Mouse (Mus musculus) thymus, adult 2 months (tissue): ENCODE measurements around the gene Zfyve16. TPM values are rescaled to one million over a fixed set of nuclear protein-coding genes. Genes with fewer than 3 reads are reported as not detected.
A peak's percentile ranks its signal among the peaks of the same experiment; 100 is the strongest.

ENCODE experiments used
- DNase-seq: peaks from one replicate; pipeline ENCODE4 v3.0.0; 2021
- H3K27ac ChIP-seq: fragments of 200-500 bp; 2 replicates; pipeline ENCODE4 v1.5.1; 2012; ENCODE audit warnings: low read length, control low read depth; ENCODE audit not compliant: control insufficient read depth, insufficient read depth
- H3K27me3 ChIP-seq: fragments of 200-500 bp; 2 replicates; pipeline ENCODE4 v1.6.1; 2012; ENCODE audit warnings: mild to moderate bottlenecking, low read length, moderate library complexity, mixed read lengths; ENCODE audit not compliant: control insufficient read depth, insufficient read depth
- H3K36me3 ChIP-seq: fragments of 200-500 bp; 2 replicates; pipeline ENCODE4 v1.6.1; 2012; ENCODE audit warnings: mild to moderate bottlenecking, low read length, moderate library complexity; ENCODE audit not compliant: control insufficient read depth, insufficient read depth
- H3K4me1 ChIP-seq: fragments of 200-500 bp; replicated peaks from 2 replicates; pipeline ENCODE4 v1.6.1; 2012; ENCODE audit warnings: low read length; ENCODE audit not compliant: control insufficient read depth, insufficient read depth
- H3K4me3 ChIP-seq: fragments of 200-500 bp; 2 replicates; pipeline ENCODE4 v1.5.1; 2012; ENCODE audit warnings: mild to moderate bottlenecking, low read length, control low read depth, moderate library complexity; ENCODE audit not compliant: control insufficient read depth, insufficient read depth
- CTCF ChIP-seq: fragments of 200-500 bp; IDR thresholded peaks from 2 replicates; pipeline ENCODE4 v1.5.1; 2012; ENCODE audit warnings: mild to moderate bottlenecking, control low read depth, low read length, moderate library complexity, borderline replicate concordance; ENCODE audit not compliant: control insufficient read depth, poor library complexity, insufficient read depth; ENCODE audit errors: extremely low read depth
- POLR2A ChIP-seq: fragments of 200-500 bp; IDR thresholded peaks from 2 replicates; pipeline ENCODE4 v1.6.1; 2012; ENCODE audit warnings: mild to moderate bottlenecking, low read length, control low read depth, moderate library complexity; ENCODE audit not compliant: control insufficient read depth, poor library complexity, insufficient read depth; ENCODE audit errors: extremely low read depth
- WGBS: fragments of 180-500 bp; shearing (Covaris S2); methylation state at CpG from one replicate; pipeline ENCODE4 v1.1.7; 2018; 5-methylcytosine and 5-hydroxymethylcytosine counted together
- polyA plus RNA-seq: library from polyadenylated mRNA; depleted of rRNA; stranded (reverse); fragments of >200 nt; gene quantifications from 2 replicates; pipeline ENCODE4 v1.2.3, GENCODE M21; 2012

Zfyve16 gene
- polyA plus RNA-seq, 1 experiment, result 3.9 TPM

- DNase-seq, result no peak
- Histone ChIP-seq H3K27ac (no peak overlapping the region), H3K27me3 (no peaks in the 10 kb centered on the region), H3K36me3 (no peaks in the 10 kb centered on the region), H3K4me3 (no peak overlapping the region), H3K4me1 (no peaks in the 10 kb centered on the region)
- 83% methylated on average over 4 of the region's 4 CpGs for WGBS
- TF ChIP-seq POLR2A (no peak), CTCF (no peak)
Observed at GRCm38 (mm10) chr13:92547093-92547492, 16.4 kb upstream of the Zfyve16 start.

- TF ChIP-seq CTCF, result no peak
- TF ChIP-seq POLR2A, result no peak
- WGBS, result 89% methylated on average over 6 of the region's 6 CpGs
- DNase-seq, result no peak
- H3K27me3 ChIP-seq, result no peaks in the 10 kb centered on the region
- H3K4me1 ChIP-seq, result no peaks in the 10 kb centered on the region
- H3K36me3 ChIP-seq, result no peaks in the 10 kb centered on the region
- H3K4me3 ChIP-seq, result no peak overlapping the region
- H3K27ac ChIP-seq, result no peak overlapping the region
Observed at GRCm38 (mm10) chr13:92540997-92541396, 10.3 kb upstream of the Zfyve16 start.

GRCm38 (mm10) chr13:92539126-92539525 is 8.5 kb upstream of the Zfyve16 start:
- TF ChIP-seq POLR2A, result no peak
- no peak for TF ChIP-seq CTCF
- no peak overlapping the region for H3K27ac ChIP-seq
- DNase-seq, result no peak
- no peaks in the 10 kb centered on the region for H3K4me1 ChIP-seq
- no peaks in the 10 kb centered on the region for H3K36me3 ChIP-seq
- 87% methylated on average over 4 of the region's 4 CpGs for WGBS
- no peaks in the 10 kb centered on the region for H3K27me3 ChIP-seq
- no peak overlapping the region for H3K4me3 ChIP-seq

GRCm38 (mm10) chr13:92533801-92534200 is 3.1 kb upstream of the Zfyve16 start:
- WGBS, result 74% methylated on average over 2 of the region's 2 CpGs
- H3K4me1 ChIP-seq, result no peaks in the 10 kb centered on the region

GRCm38 (mm10) chr13:92532216-92532615 is 1.5 kb upstream of the Zfyve16 start:
- Histone ChIP-seq H3K36me3 (no peaks in the 10 kb centered on the region), H3K4me3 (no peak overlapping the region), H3K27ac (no peak overlapping the region), H3K4me1 (no peaks in the 10 kb centered on the region), H3K27me3 (no peaks in the 10 kb centered on the region)
- TF ChIP-seq POLR2A (no peak), CTCF (no peak)
- 90% methylated on average over 2 of the region's 2 CpGs for WGBS
- DNase-seq, result no peak

More at GRCm38 (mm10) chr13:92533801-92534200, 3.1 kb upstream of the Zfyve16 start:
- Histone ChIP-seq H3K27me3 (no peaks in the 10 kb centered on the region), H3K4me3 (no peak overlapping the region), H3K36me3 (no peaks in the 10 kb centered on the region), H3K27ac (no peak overlapping the region)
- TF ChIP-seq POLR2A, result no peak
- TF ChIP-seq CTCF, result no peak
- no peak for DNase-seq

- Histone ChIP-seq H3K27ac (no peak overlapping the region), H3K4me1 (no peaks in the 10 kb centered on the region), H3K4me3 (peak overlapping the region; percentile 71), H3K36me3 (no peaks in the 10 kb centered on the region), H3K27me3 (no peaks in the 10 kb centered on the region)
- DNase-seq, result no peak
- no peak for TF ChIP-seq POLR2A
- TF ChIP-seq CTCF, result no peak
- WGBS, result 7% methylated on average over 15 of the region's 15 CpGs
Observed at GRCm38 (mm10) chr13:92531237-92531636, 569 bp upstream of the Zfyve16 start.
